ENCODE assay signal across 17 mouse cellular contexts in the genomic region with DNA sequence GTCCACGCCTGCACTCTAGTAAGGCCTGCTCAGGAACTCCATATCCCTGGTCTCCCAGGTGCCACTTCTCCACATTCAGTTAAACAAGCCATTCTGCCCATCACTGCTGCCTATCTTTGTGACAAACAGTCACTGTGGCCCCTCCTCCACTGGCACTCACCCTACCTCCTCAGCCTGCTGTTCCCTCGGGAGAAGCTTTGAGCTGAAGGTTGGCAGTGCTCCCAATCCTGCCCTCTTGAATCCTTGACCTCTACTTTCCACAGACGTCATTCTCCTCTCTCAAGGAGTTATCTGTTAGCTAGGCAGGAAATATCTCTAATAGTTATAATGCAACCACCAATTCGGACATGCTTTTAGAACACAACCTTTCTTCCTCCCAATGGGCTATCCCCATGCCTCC.
DNase-seq lines count a peak whose midpoint lies in the region; ATAC-seq lines count a peak whose summit lies in the region.
"Had no signal": no experiment of that assay in that cellular context is flagged by ENCODE, and none has a peak within 500 bp of the region (broad histone marks: within the 10 kb centered on the region; RNA-seq: fewer than 3 reads in every experiment).

No protein-coding gene starts in this region.

- H3K4me1 ChIP-seq in heart, embryonic 16.5 days (ENCODE audit: control insufficient read depth, insufficient read depth, low read length), result peaks cover 6% of the 10 kb centered on the region
- no peaks in the 10 kb centered on the region for H3K4me1 ChIP-seq in liver, embryonic 11.5 days (replicated peaks; ENCODE audit: control insufficient read depth, insufficient read depth, low read length)

- no peak overlapping the region for H3K9ac ChIP-seq in heart, embryonic 16.5 days (ENCODE audit: low read length)
- H3K9ac ChIP-seq in liver, embryonic 11.5 days (ENCODE audit: low read depth, low read length), result no peak overlapping the region
- H3K9ac ChIP-seq: intestine, embryonic 15.5 days; limb, embryonic 13.5 days; stomach, embryonic 15.5 days had no signal

- no peak for DNase-seq in heart, postnatal 25 days (ENCODE audit: low spot score)
- DNase-seq in 3134 (ENCODE audit: extremely low read depth, insufficient read length, low spot score), result peak; percentile 22
- peak; percentile 91 for DNase-seq in adrenal gland, adult 8-10 months
- DNase-seq in kidney, postnatal 25 days, result peak; percentile 82 to 91
- no peak for DNase-seq in liver, embryonic 11.5 days (ENCODE audit: low spot score)
- no peak for DNase-seq in layer of hippocampus, adult 11-12 months (ENCODE audit: low spot score)
- DNase-seq: gastrocnemius, postnatal 14 days; right cerebral cortex, postnatal 25 days; thymus, postnatal 36 days had no signal

- no peaks in the 10 kb centered on the region for H3K27me3 ChIP-seq in heart, embryonic 16.5 days (ENCODE audit: control insufficient read depth, insufficient read depth, low read length)
- no peaks in the 10 kb centered on the region for H3K27me3 ChIP-seq in liver, embryonic 11.5 days (replicated peaks; ENCODE audit: control insufficient read depth, insufficient read depth, low read length)
- H3K27me3 ChIP-seq: intestine, embryonic 15.5 days; limb, embryonic 13.5 days; stomach, embryonic 15.5 days had no signal

- H3K36me3 ChIP-seq in heart, embryonic 16.5 days (ENCODE audit: control insufficient read depth, insufficient read depth), result no peaks in the 10 kb centered on the region
- no peaks in the 10 kb centered on the region for H3K36me3 ChIP-seq in liver, embryonic 11.5 days (ENCODE audit: control insufficient read depth, insufficient read depth, low read length)
- H3K36me3 ChIP-seq: hindbrain, embryonic 10.5 days; intestine, embryonic 15.5 days; limb, embryonic 13.5 days; stomach, embryonic 15.5 days had no signal

- H3K9me3 ChIP-seq in heart, embryonic 16.5 days (replicated peaks; ENCODE audit: control insufficient read depth, low read length), result no peaks in the 10 kb centered on the region; the same call in 1 of the 2 replicates
- no peaks in the 10 kb centered on the region for H3K9me3 ChIP-seq in liver, embryonic 11.5 days (ENCODE audit: control insufficient read depth, low read length)
- H3K9me3 ChIP-seq: hindbrain, embryonic 10.5 days; intestine, embryonic 15.5 days; limb, embryonic 13.5 days; stomach, embryonic 15.5 days had no signal

- 31% methylated on average over 4 of the region's 4 CpGs for WGBS in heart, embryonic 16.5 days
- WGBS in liver, embryonic 11.5 days, result 66% methylated on average over 4 of the region's 4 CpGs

- no peak overlapping the region for H3K4me2 ChIP-seq in heart, embryonic 16.5 days (ENCODE audit: low read depth, low read length)
- no peak overlapping the region for H3K4me2 ChIP-seq in liver, embryonic 11.5 days
- H3K4me2 ChIP-seq: intestine, embryonic 15.5 days; limb, embryonic 13.5 days; stomach, embryonic 15.5 days had no signal

- intact Hi-C loops in heart, postnatal 25 days (cut with DNase I), result no loop called here

- no peak overlapping the region for H3K27ac ChIP-seq in heart, embryonic 16.5 days (ENCODE audit: low read length)
- H3K27ac ChIP-seq in liver, embryonic 11.5 days (ENCODE audit: low read depth, low read length), result no peak overlapping the region
- H3K27ac ChIP-seq: hindbrain, embryonic 10.5 days; intestine, embryonic 15.5 days; limb, embryonic 13.5 days; macrophage; stomach, embryonic 15.5 days had no signal

- H3K4me3 ChIP-seq in heart, embryonic 16.5 days (ENCODE audit: low read length), result no peak overlapping the region
- H3K4me3 ChIP-seq in liver, embryonic 11.5 days (ENCODE audit: low read depth, low read length), result no peak overlapping the region
- H3K4me3 ChIP-seq: hindbrain, embryonic 10.5 days; intestine, embryonic 15.5 days; limb, embryonic 13.5 days; stomach, embryonic 15.5 days had no signal

- 0 out of 2 replicates have a peak, but pooled peaks have one; percentile 32 for ATAC-seq in heart, embryonic 16.5 days (replicated peaks; ENCODE audit: extremely low read depth, insufficient read depth, low FRiP score)
- ATAC-seq in erythroid progenitor cell, adult 5-6 weeks (replicated peaks; ENCODE audit: low FRiP score, poor library complexity, severe bottlenecking), result no peak
- no peak for ATAC-seq in liver, embryonic 11.5 days (replicated peaks; ENCODE audit: low FRiP score)
- ATAC-seq: forebrain, embryonic 16.5 days; intestine, embryonic 15.5 days had no signal

Comparison
In these comparisons a context has a peak if more than half of its experiments do, and no peak if none do; other contexts are left out.
1. DNase-seq: peak in 3134 (single experiment), adrenal gland, adult 8-10 months (single experiment) and kidney, postnatal 25 days (2 of 2); none in heart, postnatal 25 days (single experiment), liver, embryonic 11.5 days (single experiment) and layer of hippocampus, adult 11-12 months (single experiment).